In the genomic region with DNA sequence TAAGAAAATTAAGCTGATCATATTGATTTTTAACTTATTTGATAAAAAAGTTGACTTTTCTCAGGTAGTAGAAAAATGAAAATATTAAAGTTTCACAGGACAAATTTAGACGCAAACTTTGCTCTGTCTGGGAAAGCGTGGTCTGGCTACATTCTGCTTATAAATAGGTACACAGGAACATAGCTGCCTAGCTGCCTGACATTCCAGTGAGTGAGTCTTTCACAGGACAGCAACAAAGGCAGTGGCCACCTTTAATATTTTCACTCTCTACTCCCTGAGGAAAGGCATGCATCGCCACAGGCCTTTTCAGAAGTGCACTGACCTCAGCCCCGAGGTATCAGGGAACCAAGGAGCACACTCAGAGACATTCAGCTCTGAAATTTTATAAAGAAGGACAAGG, we compare ENCODE assay signal across 21 mouse cellular contexts.
"Had no signal": no experiment of that assay in that cellular context is flagged by ENCODE, and none has a peak within 500 bp of the region (broad histone marks: within the 10 kb centered on the region; RNA-seq: fewer than 3 reads in every experiment).

No protein-coding gene starts in this region.

- H3K36me3 ChIP-seq: midbrain, embryonic 12.5 days; midbrain, embryonic 15.5 days; neural tube, embryonic 12.5 days had no signal

- H3K27me3 ChIP-seq: midbrain, embryonic 12.5 days; midbrain, embryonic 15.5 days; neural tube, embryonic 12.5 days; neural tube, embryonic 15.5 days had no signal

- H3K4me2 ChIP-seq: liver, embryonic 11.5 days; lung, embryonic 14.5 days; midbrain, embryonic 12.5 days; midbrain, embryonic 15.5 days; neural tube, embryonic 12.5 days; neural tube, embryonic 15.5 days had no signal

- ATAC-seq: liver, postnatal 0 days; lung, postnatal 0 days; midbrain, embryonic 15.5 days had no signal

- H3K27ac ChIP-seq: left cerebral cortex, adult 2 months; liver, embryonic 14.5 days; macrophage; midbrain, embryonic 12.5 days; midbrain, embryonic 15.5 days; neural tube, embryonic 12.5 days; neural tube, embryonic 15.5 days; stomach, postnatal 0 days had no signal

- H3K4me3 ChIP-seq: left cerebral cortex, adult 2 months; midbrain, embryonic 12.5 days; midbrain, embryonic 15.5 days; neural tube, embryonic 12.5 days; neural tube, embryonic 15.5 days had no signal

- DNase-seq: kidney, postnatal 10 days; kidney, postnatal 36 days; layer of hippocampus, postnatal 36 days; liver, postnatal 0 days; lung, embryonic 14.5 days; right cerebral cortex, adult 18-20 months; right cerebral cortex, postnatal 14 days; right cerebral cortex, postnatal 4 days; thymus, adult 2 months; thymus, postnatal 14 days; thymus, postnatal 4 days had no signal

- H3K9me3 ChIP-seq: midbrain, embryonic 12.5 days; midbrain, embryonic 15.5 days; neural tube, embryonic 12.5 days; neural tube, embryonic 15.5 days had no signal

- H3K4me1 ChIP-seq: midbrain, embryonic 12.5 days; midbrain, embryonic 15.5 days; neural tube, embryonic 12.5 days; neural tube, embryonic 15.5 days had no signal

- H3K9ac ChIP-seq: liver, embryonic 14.5 days; liver, postnatal 0 days; lung, embryonic 14.5 days; midbrain, embryonic 12.5 days; midbrain, embryonic 15.5 days; neural tube, embryonic 12.5 days; neural tube, embryonic 15.5 days had no signal
